Comparison of ENCODE assay signal across 26 mouse cellular contexts in genomic region chr3:33616871-33617270, GRCm38 (mm10).
"Had no signal": no experiment of that assay in that cellular context is flagged by ENCODE, and none has a peak within 500 bp of the region (broad histone marks: within the 10 kb centered on the region; RNA-seq: fewer than 3 reads in every experiment).

No protein-coding gene starts in this region.

- H3K27ac ChIP-seq: heart, embryonic 10.5 days; hindbrain, embryonic 10.5 days; hindbrain, embryonic 12.5 days; hindbrain, embryonic 14.5 days; kidney, embryonic 15.5 days; kidney, postnatal 0 days; liver, embryonic 13.5 days; liver, embryonic 15.5 days had no signal

- H3K4me1 ChIP-seq: heart, embryonic 10.5 days; heart, embryonic 12.5 days; hindbrain, embryonic 10.5 days; hindbrain, embryonic 12.5 days; kidney, embryonic 15.5 days; liver, embryonic 13.5 days; liver, embryonic 15.5 days had no signal

- H3K36me3 ChIP-seq: heart, embryonic 10.5 days; heart, embryonic 12.5 days; hindbrain, embryonic 10.5 days; hindbrain, embryonic 12.5 days; kidney, embryonic 15.5 days; liver, embryonic 13.5 days; liver, embryonic 15.5 days had no signal

- H3K9me3 ChIP-seq: heart, embryonic 10.5 days; heart, embryonic 12.5 days; hindbrain, embryonic 10.5 days; hindbrain, embryonic 12.5 days; kidney, embryonic 15.5 days; liver, embryonic 13.5 days; liver, embryonic 15.5 days had no signal

- DNase-seq: gastrocnemius, postnatal 10 days; gastrocnemius, postnatal 25 days; heart, adult 18-20 months; heart, postnatal 10 days; heart, postnatal 4 days; kidney, adult 11 months; kidney, adult 2 months; kidney, adult 9 months; kidney, postnatal 14 days; kidney, postnatal 36 days; layer of hippocampus, adult 9-11 months; layer of hippocampus, postnatal 36 days; left cerebral cortex, postnatal 4 days; liver; liver, embryonic 13.5 days had no signal

- H3K9ac ChIP-seq: heart, embryonic 12.5 days; hindbrain, embryonic 12.5 days; hindbrain, embryonic 14.5 days; kidney, embryonic 15.5 days; liver, embryonic 13.5 days; liver, embryonic 15.5 days had no signal

- H3K4me3 ChIP-seq: heart, embryonic 10.5 days; heart, embryonic 12.5 days; hindbrain, embryonic 10.5 days; hindbrain, embryonic 12.5 days; kidney, embryonic 15.5 days; liver, embryonic 13.5 days; liver, embryonic 15.5 days had no signal

- H3K27me3 ChIP-seq: heart, embryonic 12.5 days; hindbrain, embryonic 12.5 days; kidney, embryonic 15.5 days; liver, embryonic 13.5 days; liver, embryonic 15.5 days had no signal

- H3K4me2 ChIP-seq: heart, embryonic 12.5 days; hindbrain, embryonic 12.5 days; hindbrain, embryonic 14.5 days; kidney, embryonic 15.5 days; liver, embryonic 11.5 days; liver, embryonic 13.5 days; liver, embryonic 15.5 days had no signal

- ATAC-seq: hindbrain, embryonic 16.5 days; intestine, embryonic 16.5 days had no signal
